Mouse (Mus musculus) heart, embryonic 12.5 days (tissue): Measurements from ENCODE around the gene Pcgf3. TPM values are rescaled to one million over a fixed set of nuclear protein-coding genes. Genes with fewer than 3 reads are reported as not detected.

ENCODE experiments used
- ATAC-seq: fragments of 200-750 bp; cut with Nextera tagmentation; 2 replicates; pipeline ENCODE4 v1.8.0; 2017; ENCODE audit warnings: moderate TSS enrichment, moderate library complexity; ENCODE audit not compliant: insufficient number of reproducible peaks, low FRiP score
- H3K27ac ChIP-seq: fragments of 300-500 bp; sonication (generic); 2 replicates; pipeline ENCODE4 v1.5.1; 2016; ENCODE audit warnings: mild to moderate bottlenecking, moderate library complexity; ENCODE audit not compliant: poor library complexity, severe bottlenecking
- H3K27me3 ChIP-seq: fragments of 300-500 bp; sonication (generic); replicated peaks from 2 replicates; pipeline ENCODE4 v1.6.1; 2016; ENCODE audit warnings: mild to moderate bottlenecking, moderate library complexity
- H3K36me3 ChIP-seq: fragments of 300-500 bp; sonication (generic); 2 replicates; pipeline ENCODE4 v1.6.1; 2016; ENCODE audit warnings: mild to moderate bottlenecking, moderate library complexity
- H3K4me1 ChIP-seq: fragments of 300-500 bp; sonication (generic); replicated peaks from 2 replicates; pipeline ENCODE4 v1.6.1; 2016; ENCODE audit warnings: mild to moderate bottlenecking
- H3K4me2 ChIP-seq: fragments of 300-500 bp; sonication (generic); 2 replicates; pipeline ENCODE4 v1.6.1; 2016; ENCODE audit warnings: mild to moderate bottlenecking, moderate library complexity
- H3K4me3 ChIP-seq: fragments of 300-500 bp; sonication (generic); 2 replicates; pipeline ENCODE4 v1.5.1; 2016; ENCODE audit warnings: mild to moderate bottlenecking
- H3K9ac ChIP-seq: fragments of 300-500 bp; sonication (generic); 2 replicates; pipeline ENCODE4 v1.6.1; 2016; ENCODE audit warnings: mild to moderate bottlenecking, moderate library complexity
- H3K9me3 ChIP-seq: fragments of 300-500 bp; sonication (generic); replicated peaks from 2 replicates; pipeline ENCODE4 v1.6.1; 2016; ENCODE audit warnings: mild to moderate bottlenecking, moderate library complexity
- WGBS: fragments of 180-500 bp; shearing (Covaris S2); methylation state at CpG from one replicate; pipeline ENCODE4 v1.1.7; 2016; 5-methylcytosine and 5-hydroxymethylcytosine counted together
- polyA plus RNA-seq: library from polyadenylated mRNA; unstranded; fragments of >200 nt; fragmentation: Nextera tagmentation; extraction: Ambion mirVana; gene quantifications from 2 replicates; pipeline ENCODE4 v1.2.1, GENCODE M21; 2016

Pcgf3 gene
- 24.7 and 25.2 TPM in 2 replicates for polyA plus RNA-seq

- Histone ChIP-seq H3K9ac (peak within 1 kb of the TSS; percentile 93), H3K36me3 (no peaks in the 10 kb centered on the region), H3K27me3 (peaks cover 10% of the 10 kb centered on the region; the same call in 1 of the 2 replicates), H3K4me2 (peak within 1 kb of the TSS; percentile 82), H3K27ac (peak within 1 kb of the TSS; percentile 79), H3K9me3 (no peaks in the 10 kb centered on the region), H3K4me3 (peak within 1 kb of the TSS; percentile 80), H3K4me1 (peaks cover 41% of the 10 kb centered on the region)
- WGBS = under 1% methylated on average over 60 of the region's 62 CpGs
- ATAC-seq = peak; percentile 98
Measured at GRCm38 (mm10) chr5:108461082-108462065, at the start of gene Pcgf3. Pcgf3 (plus strand) TSS chr5:108461232.

- no peak overlapping the region for H3K4me3 ChIP-seq
- no peak overlapping the region for H3K9ac ChIP-seq
- WGBS = 65% methylated on average over 2 of the region's 2 CpGs
- H3K36me3 ChIP-seq = no peaks in the 10 kb centered on the region
- no peaks in the 10 kb centered on the region for H3K4me1 ChIP-seq
- no peak overlapping the region for H3K4me2 ChIP-seq
- H3K27me3 ChIP-seq = no peaks in the 10 kb centered on the region
- no peaks in the 10 kb centered on the region for H3K9me3 ChIP-seq
- no peak overlapping the region for H3K27ac ChIP-seq
- ATAC-seq = no peak
Measured at GRCm38 (mm10) chr5:108414711-108415110, 46.3 kb upstream of the Pcgf3 start.

- Histone ChIP-seq H3K36me3 (no peaks in the 10 kb centered on the region), H3K9me3 (no peaks in the 10 kb centered on the region), H3K4me1 (no peaks in the 10 kb centered on the region), H3K9ac (no peak overlapping the region), H3K27ac (no peak overlapping the region), H3K4me2 (no peak overlapping the region), H3K4me3 (no peak overlapping the region), H3K27me3 (0 out of 2 replicates have a peak, but pooled peaks cover 3% of the 10 kb centered on the region)
- 78% methylated on average over 3 of the region's 3 CpGs for WGBS
- ATAC-seq = no peak
Measured at GRCm38 (mm10) chr5:108422741-108423140, 38.3 kb upstream of the Pcgf3 start.

GRCm38 (mm10) chr5:108423427-108423826 is 37.6 kb upstream of the Pcgf3 start:
- Histone ChIP-seq H3K27ac (no peak overlapping the region), H3K9me3 (no peaks in the 10 kb centered on the region), H3K36me3 (no peaks in the 10 kb centered on the region), H3K27me3 (0 out of 2 replicates have a peak, but pooled peaks cover 3% of the 10 kb centered on the region), H3K4me3 (no peak overlapping the region), H3K9ac (no peak overlapping the region), H3K4me1 (no peaks in the 10 kb centered on the region), H3K4me2 (no peak overlapping the region)
- no peak for ATAC-seq
- WGBS = 80% methylated on average over 2 of the region's 2 CpGs

GRCm38 (mm10) chr5:108427186-108427585 is 33.8 kb upstream of the Pcgf3 start:
- peaks cover 27% of the 10 kb centered on the region for H3K36me3 ChIP-seq
- H3K27me3 ChIP-seq = no peaks in the 10 kb centered on the region
- H3K4me1 ChIP-seq = no peaks in the 10 kb centered on the region
- 0 out of 2 replicates have a peak, but pooled peaks have one; percentile 30 for ATAC-seq
- no peaks in the 10 kb centered on the region for H3K9me3 ChIP-seq
- WGBS = 25% methylated on average over 1 of the region's 1 CpGs
- H3K4me2 ChIP-seq = no peak overlapping the region
- H3K9ac ChIP-seq = no peak overlapping the region
- no peak overlapping the region for H3K27ac ChIP-seq
- no peak overlapping the region for H3K4me3 ChIP-seq

- WGBS = 78% methylated on average over 6 of the region's 6 CpGs
- Histone ChIP-seq H3K9me3 (no peaks in the 10 kb centered on the region), H3K4me2 (no peak overlapping the region), H3K36me3 (peaks cover 36% of the 10 kb centered on the region), H3K4me1 (peaks cover 15% of the 10 kb centered on the region), H3K9ac (no peak overlapping the region), H3K27ac (no peak overlapping the region), H3K4me3 (no peak overlapping the region), H3K27me3 (peaks cover 7% of the 10 kb centered on the region; the same call in 1 of the 2 replicates)
- no peak for ATAC-seq
Measured at GRCm38 (mm10) chr5:108431196-108431595, 29.8 kb upstream of the Pcgf3 start.

- Histone ChIP-seq H3K36me3 (peaks cover 36% of the 10 kb centered on the region), H3K9ac (peak within 1 kb of the TSS; percentile 93), H3K9me3 (no peaks in the 10 kb centered on the region), H3K27me3 (peaks cover 25% of the 10 kb centered on the region), H3K27ac (peak within 1 kb of the TSS; percentile 61; the same call in 1 of the 2 replicates), H3K4me2 (peak within 1 kb of the TSS; percentile 76), H3K4me3 (peak within 1 kb of the TSS; percentile 89), H3K4me1 (peaks cover 15% of the 10 kb centered on the region)
- peak; percentile 81 for ATAC-seq
- WGBS = under 1% methylated on average over 42 of the region's 42 CpGs
Measured at GRCm38 (mm10) chr5:108433804-108434587, 27.0 kb upstream of the Pcgf3 start, which contains the start of gene Atp5k. Atp5k (minus strand) TSS chr5:108434448.

- H3K4me1 ChIP-seq = peaks cover 15% of the 10 kb centered on the region
- H3K4me2 ChIP-seq = no peak overlapping the region
- WGBS = 70% methylated on average over 2 of the region's 2 CpGs
- H3K9ac ChIP-seq = no peak overlapping the region
- H3K36me3 ChIP-seq = peaks cover 17% of the 10 kb centered on the region
- H3K27ac ChIP-seq = no peak overlapping the region
- H3K4me3 ChIP-seq = no peak overlapping the region
- no peak for ATAC-seq
- H3K27me3 ChIP-seq = peaks cover 25% of the 10 kb centered on the region
- H3K9me3 ChIP-seq = no peaks in the 10 kb centered on the region
Measured at GRCm38 (mm10) chr5:108436101-108436500, 24.9 kb upstream of the Pcgf3 start.

- ATAC-seq = no peak
- H3K27ac ChIP-seq = no peak overlapping the region
- peaks cover 11% of the 10 kb centered on the region for H3K4me1 ChIP-seq
- no peak overlapping the region for H3K4me2 ChIP-seq
- H3K36me3 ChIP-seq = no peaks in the 10 kb centered on the region
- WGBS = 71% methylated on average over 3 of the region's 3 CpGs
- no peaks in the 10 kb centered on the region for H3K9me3 ChIP-seq
- H3K4me3 ChIP-seq = no peak overlapping the region
- H3K9ac ChIP-seq = no peak overlapping the region
- H3K27me3 ChIP-seq = peaks cover 11% of the 10 kb centered on the region; the same call in 1 of the 2 replicates
Measured at GRCm38 (mm10) chr5:108446973-108447372, 14.1 kb upstream of the Pcgf3 start.

- Histone ChIP-seq H3K4me1 (peaks cover 11% of the 10 kb centered on the region), H3K27me3 (peaks cover 11% of the 10 kb centered on the region; the same call in 1 of the 2 replicates), H3K9me3 (no peaks in the 10 kb centered on the region), H3K27ac (no peak overlapping the region), H3K36me3 (no peaks in the 10 kb centered on the region), H3K4me3 (0 out of 2 replicates have a peak overlapping the region, but pooled peaks have one; percentile 46), H3K4me2 (peak overlapping the region; percentile 79; the same call in 1 of the 2 replicates), H3K9ac (no peak overlapping the region)
- WGBS = 80% methylated on average over 7 of the region's 7 CpGs
- no peak for ATAC-seq
Measured at GRCm38 (mm10) chr5:108447857-108448256, 13.2 kb upstream of the Pcgf3 start.
